Comparison of ENCODE assay signal across 28 mouse cellular contexts in genomic region chr2:167954928-167955327, GRCm38 (mm10). TPM values are rescaled to one million over a fixed set of nuclear protein-coding genes. Genes with fewer than 3 reads are reported as not detected.
DNase-seq lines count a peak whose midpoint lies in the region; TF ChIP-seq lines count a peak whose summit lies in the region.
"Had no signal": no experiment of that assay in that cellular context is flagged by ENCODE, and none has a peak within 500 bp of the region (broad histone marks: within the 10 kb centered on the region; RNA-seq: fewer than 3 reads in every experiment).

No protein-coding gene starts in this region.

- peaks cover 7% of the 10 kb centered on the region; the same call in 1 of the 2 replicates for H3K36me3 ChIP-seq in heart, adult 2 months (ENCODE audit: control insufficient read depth, insufficient read depth, low read length)
- H3K36me3 ChIP-seq in spleen, adult 2 months (ENCODE audit: control insufficient read depth, insufficient read depth, low read length): peaks cover 2% of the 10 kb centered on the region
- peaks cover 0 to 59% of the 10 kb centered on the region in 2 experiments for H3K36me3 ChIP-seq in CH12.LX (replicated peaks in 1 of 2; ENCODE audit: control insufficient read depth in 1 of 2, insufficient read depth in 1 of 2, low read length in 1 of 2)
- no peaks in the 10 kb centered on the region for H3K36me3 ChIP-seq in splenic B cell, adult 2 months (ENCODE audit: control insufficient read depth, insufficient read depth, low read length, poor library complexity, severe bottlenecking)
- H3K36me3 ChIP-seq: heart, embryonic 12.5 days; heart, embryonic 15.5 days; hindbrain, embryonic 13.5 days had no signal

- no peak for TF ChIP-seq RAD21 in CH12.LX (IDR thresholded peaks at IDR 0.05; ENCODE audit: low read depth, low read length)

- H3K27ac ChIP-seq in heart, adult 2 months: no peak overlapping the region
- peak overlapping the region; percentile 60 for H3K27ac ChIP-seq in spleen, adult 2 months (ENCODE audit: insufficient read depth, low read length)
- peak overlapping the region; percentile 88 for H3K27ac ChIP-seq in CH12.LX (ENCODE audit: insufficient read depth, low read depth)
- H3K27ac ChIP-seq: embryonic facial prominence, embryonic 10.5 days; embryonic facial prominence, embryonic 13.5 days; forebrain, embryonic 13.5 days; heart, embryonic 15.5 days; hindbrain, embryonic 10.5 days; hindbrain, embryonic 13.5 days had no signal

- H3K4me2 ChIP-seq in CH12.LX (ENCODE audit: insufficient read depth, low read depth, poor library complexity, severe bottlenecking): peak overlapping the region; percentile 27
- H3K4me2 ChIP-seq: embryonic facial prominence, embryonic 13.5 days; forebrain, embryonic 13.5 days; heart, embryonic 12.5 days; heart, embryonic 15.5 days; hindbrain, embryonic 13.5 days had no signal

- TF ChIP-seq POLR2A in heart, adult 2 months (IDR thresholded peaks at IDR 0.05; ENCODE audit: insufficient read depth, low read depth, low read length): no peak
- TF ChIP-seq POLR2A in spleen, adult 2 months (IDR thresholded peaks at IDR 0.05; ENCODE audit: low read depth, low read length): no peak
- no peak for TF ChIP-seq POLR2A in CH12.LX (IDR thresholded peaks at IDR 0.05; ENCODE audit: low read depth, low read length)

- no peak for TF ChIP-seq EP300 in heart, adult 2 months (IDR thresholded peaks at IDR 0.05; ENCODE audit: insufficient read depth, low read depth, low read length)
- peak; percentile 67 for TF ChIP-seq EP300 in CH12.LX (IDR thresholded peaks at IDR 0.05; ENCODE audit: low read length)

- peaks cover 29% of the 10 kb centered on the region for H3K4me1 ChIP-seq in heart, adult 2 months (ENCODE audit: control insufficient read depth, insufficient read depth, low read length)
- peaks cover 50% of the 10 kb centered on the region; the same call in 1 of the 2 replicates for H3K4me1 ChIP-seq in spleen, adult 2 months (ENCODE audit: control insufficient read depth, insufficient read depth, insufficient read length)
- peaks cover 70 to 98% of the 10 kb centered on the region in 2 experiments for H3K4me1 ChIP-seq in CH12.LX (ENCODE audit: control insufficient read depth in 1 of 2, insufficient read depth in 2 of 2)

- in situ Hi-C loops in CH12.LX (cut with MboI; ENCODE audit: low pct_ligation_motif_present, low pct_unique_long_range_greater_than_20kb, low sequenced_read_pairs): no loop called here

- peak; percentile 91 for DNase-seq in heart, adult 11 months
- no peak for DNase-seq in heart, adult 2 months
- DNase-seq in spleen, adult 2 months (ENCODE audit: low read depth in 1 of 2, low spot score in 2 of 2): peak in 1 of 2 experiments; percentile 66
- DNase-seq in spleen, postnatal 10 days (ENCODE audit: low spot score in 2 of 2): no peak
- peak; percentile 63 for DNase-seq in CH12.LX (ENCODE audit: extremely low read depth)
- peak; percentile 68 for DNase-seq in splenic B cell, adult 2 months (ENCODE audit: low read depth, low spot score)
- DNase-seq in testis, postnatal 10 days (ENCODE audit: low spot score): no peak
- DNase-seq in left cerebral cortex, adult 11 months (ENCODE audit: low spot score): no peak
- DNase-seq: adrenal gland, adult 8-10 months; adrenal gland, postnatal 25 days; cerebellum, adult 11-12 months; cerebellum, adult 8-10 months; cerebellum, postnatal 10 days; cerebellum, postnatal 36 days; embryo, embryonic 11 days; gastrocnemius, postnatal 10 days; gastrocnemius, postnatal 36 days; heart, postnatal 10 days; heart, postnatal 36 days had no signal

- intact Hi-C loops in heart, adult 2 months (cut with DNase I): no loop called here

- H3K79me2 ChIP-seq in heart, adult 2 months (replicated peaks; ENCODE audit: control insufficient read depth, insufficient read depth, low read length): peaks cover 2% of the 10 kb centered on the region
- peaks cover 86% of the 10 kb centered on the region for H3K79me2 ChIP-seq in CH12.LX (replicated peaks; ENCODE audit: control insufficient read depth, extremely low read depth, insufficient read depth, poor library complexity, severe bottlenecking)

- no peak overlapping the region for H3K9ac ChIP-seq in heart, adult 2 months (ENCODE audit: low read depth, low read length)
- H3K9ac ChIP-seq in CH12.LX (ENCODE audit: insufficient read depth, low read depth): peak overlapping the region; percentile 10; the same call in 1 of the 2 replicates
- H3K9ac ChIP-seq: embryonic facial prominence, embryonic 13.5 days; forebrain, embryonic 13.5 days; heart, embryonic 12.5 days; heart, embryonic 15.5 days; hindbrain, embryonic 13.5 days had no signal

- H3K9me3 ChIP-seq in CH12.LX (replicated peaks; ENCODE audit: low read length): no peaks in the 10 kb centered on the region
- H3K9me3 ChIP-seq: embryonic facial prominence, embryonic 10.5 days; embryonic facial prominence, embryonic 13.5 days; forebrain, embryonic 13.5 days; heart, embryonic 12.5 days; heart, embryonic 15.5 days; hindbrain, embryonic 10.5 days; hindbrain, embryonic 13.5 days had no signal

- WGBS in heart, adult 2 months: 72% methylated on average over 7 of the region's 7 CpGs
- WGBS in spleen, adult 2 months: 41% methylated on average over 7 of the region's 7 CpGs

- no peak for TF ChIP-seq CTCF in heart, adult 2 months (IDR thresholded peaks at IDR 0.05)
- TF ChIP-seq CTCF in spleen, adult 2 months (IDR thresholded peaks at IDR 0.05; ENCODE audit: extremely low read depth, insufficient read depth, insufficient read length, insufficient replicate concordance): no peak
- no peak for TF ChIP-seq CTCF in CH12.LX (conservative IDR thresholded peaks at IDR 0.05 in 1 of 2, IDR thresholded peaks at IDR 0.05 in 1 of 2; ENCODE audit: low read depth in 2 of 2, low read length in 2 of 2)

- H3K4me3 ChIP-seq in heart, adult 2 months: no peak overlapping the region
- no peak overlapping the region for H3K4me3 ChIP-seq in spleen, adult 2 months (ENCODE audit: extremely low read depth, insufficient read depth, insufficient read length)
- peak overlapping the region in 1 of 3 experiments; percentile 29 for H3K4me3 ChIP-seq in CH12.LX (replicated peaks in 1 of 3; ENCODE audit: low read depth in 2 of 3, low read length in 2 of 3, poor library complexity in 1 of 3)
- H3K4me3 ChIP-seq: embryonic facial prominence, embryonic 10.5 days; embryonic facial prominence, embryonic 13.5 days; erythroblast, embryonic 14.5 days; forebrain, embryonic 13.5 days; heart, embryonic 12.5 days; heart, embryonic 15.5 days; hindbrain, embryonic 10.5 days; hindbrain, embryonic 13.5 days had no signal

- no peaks in the 10 kb centered on the region for H3K27me3 ChIP-seq in heart, adult 2 months (ENCODE audit: control insufficient read depth, insufficient read depth, low read length)
- no peaks in the 10 kb centered on the region for H3K27me3 ChIP-seq in spleen, adult 2 months (ENCODE audit: control insufficient read depth, insufficient read depth, low read length)
- H3K27me3 ChIP-seq in CH12.LX (replicated peaks): no peaks in the 10 kb centered on the region
- no peaks in the 10 kb centered on the region for H3K27me3 ChIP-seq in splenic B cell, adult 2 months (ENCODE audit: control insufficient read depth, insufficient read depth, low read length, poor library complexity, severe bottlenecking)
- H3K27me3 ChIP-seq: embryonic facial prominence, embryonic 13.5 days; forebrain, embryonic 13.5 days; heart, embryonic 12.5 days; heart, embryonic 15.5 days; hindbrain, embryonic 13.5 days had no signal

- dilution Hi-C loops in CH12.LX (cut with MboI; ENCODE audit: extremely low pct_ligation_motif_present, extremely low pct_unique_long_range_greater_than_20kb, low sequenced_read_pairs): no loop called here

TF ChIP-seq in CH12.LX, 34 proteins besides CTCF, POLR2A, EP300 and RAD21 (continues in another document):
- TF ChIP-seq UBTF (IDR thresholded peaks at IDR 0.05; ENCODE audit: low read depth, low read length) (peak; percentile 60; the same call in 1 of the 2 replicates), TBP (conservative IDR thresholded peaks at IDR 0.05; ENCODE audit: low read depth, low read length) (no peak), NRF1 (IDR thresholded peaks at IDR 0.05; ENCODE audit: low read depth, low read length) (peak; percentile 88), MXI1 (IDR thresholded peaks at IDR 0.05; ENCODE audit: low read depth, low read length) (peak; percentile 89), ZNF384 (IDR thresholded peaks at IDR 0.05; ENCODE audit: low read depth, low read length) (no peak), TCF12 (IDR thresholded peaks at IDR 0.05; ENCODE audit: low read depth, low read length) (peak; percentile 73), SIN3A (IDR thresholded peaks at IDR 0.05; ENCODE audit: low read length) (peak; percentile 79), SMC3 (IDR thresholded peaks at IDR 0.05; ENCODE audit: low read depth, low read length) (no peak), JUN (IDR thresholded peaks at IDR 0.05; ENCODE audit: insufficient read depth, low read depth, low read length) (no peak), MYC (IDR thresholded peaks at IDR 0.05; ENCODE audit: low read depth, low read length) (peak; percentile 54; the same call in 1 of the 2 replicates), PAX5 (IDR thresholded peaks at IDR 0.05; ENCODE audit: low read length) (no peak), ELF1 (IDR thresholded peaks at IDR 0.05; ENCODE audit: low read depth, low read length) (no peak), E2F4 (IDR thresholded peaks at IDR 0.05; ENCODE audit: insufficient replicate concordance, low read depth, low read length) (no peak), MAX (IDR thresholded peaks at IDR 0.05; ENCODE audit: low read length) (peak; percentile 76; the same call in 1 of the 2 replicates), MEF2A (IDR thresholded peaks at IDR 0.05; ENCODE audit: borderline replicate concordance, low read depth, low read length) (peak; percentile 73; the same call in 1 of the 2 replicates), CHD1 (IDR thresholded peaks at IDR 0.05; ENCODE audit: low read depth, low read length) (0 out of 2 replicates have a peak, but pooled peaks have one; percentile 49), RCOR1 (conservative IDR thresholded peaks at IDR 0.05; ENCODE audit: low read depth, low read length) (no peak), KAT2A (IDR thresholded peaks at IDR 0.05; ENCODE audit: insufficient replicate concordance, low read length) (no peak)

RNA-seq across cellular contexts. Expression of gene Ptpn1, which starts 23.1 kb away (rescaled TPM):
- total RNA-seq in heart, adult 2 months (2021): 10 to 100 TPM; 21.4 to 23.2 TPM
- 15.7 and 17.6 TPM in 2 replicates for polyA plus RNA-seq in heart, adult 2 months (2012; rRNA removed)
- polyA plus RNA-seq in spleen, adult 2 months (2012; rRNA removed): 83.8 and 110 TPM in 2 replicates
- total RNA-seq in CH12.LX (2012; rRNA removed): 77.6 and 90.0 TPM in 2 replicates
- 69.8 and 78.5 TPM in 2 replicates for total RNA-seq in CH12.LX (2014; rRNA removed)
- polyA plus RNA-seq in CH12.LX (2012; ENCODE audit: insufficient read length, low read depth): 131 and 139 TPM in 2 replicates

RNA-seq across cellular contexts. Expression of gene Ripor3, which starts 55.5 kb away (rescaled TPM):
- total RNA-seq in heart, adult 2 months (2021): under 1 TPM; 0.21 to 0.36 TPM
- 0.79 and 1.5 TPM in 2 replicates for polyA plus RNA-seq in heart, adult 2 months (2012; rRNA removed)
- 5.3 and 6.7 TPM in 2 replicates for polyA plus RNA-seq in spleen, adult 2 months (2012; rRNA removed)
- 0.17 TPM in 1 of 2 replicates, not detected in the other for total RNA-seq in CH12.LX (2012; rRNA removed)
- total RNA-seq in CH12.LX (2014; rRNA removed): not detected in 2 replicates
- not detected in 2 replicates for polyA plus RNA-seq in CH12.LX (2012; ENCODE audit: insufficient read length, low read depth)
- total RNA-seq: granulocyte monocyte progenitor cell, adult 5-6 weeks had no signal

Comparison
In these comparisons a context has a peak if more than half of its experiments do, and no peak if none do; other contexts are left out.
1. DNase-seq: peak in heart, adult 11 months (single experiment), CH12.LX (single experiment) and splenic B cell, adult 2 months (single experiment); none in heart, adult 2 months (0 of 2), spleen, postnatal 10 days (0 of 2), testis, postnatal 10 days (single experiment) and left cerebral cortex, adult 11 months (single experiment).